Mouse (Mus musculus) midbrain, embryonic 14.5 days (tissue): ENCODE measurements around the gene Stx17. TPM values are rescaled to one million over a fixed set of nuclear protein-coding genes. Genes with fewer than 3 reads are reported as not detected.

ENCODE experiments used
- ATAC-seq: fragments of 200-750 bp; cut with Nextera tagmentation; 2 replicates; pipeline ENCODE4 v1.8.0; 2017; ENCODE audit warnings: moderate number of reproducible peaks, moderate library complexity; ENCODE audit not compliant: low FRiP score, low TSS enrichment
- DNase-seq: peaks from one replicate; pipeline ENCODE4 v3.0.0-alpha.2; 2015
- H3K27ac ChIP-seq: fragments of 300-500 bp; sonication (generic); replicated peaks from 2 replicates; pipeline ENCODE4 v1.5.1; 2014; ENCODE audit warnings: mild to moderate bottlenecking, low read depth, low read length, moderate library complexity
- H3K27me3 ChIP-seq: fragments of 300-500 bp; sonication (generic); 2 replicates; pipeline ENCODE4 v1.6.1; 2014; ENCODE audit warnings: low read length, control low read depth, mixed read lengths; ENCODE audit not compliant: control insufficient read depth, insufficient read depth
- H3K36me3 ChIP-seq: fragments of 300-500 bp; sonication (generic); 2 replicates; pipeline ENCODE4 v1.6.1; 2014; ENCODE audit warnings: low read length, control low read depth; ENCODE audit not compliant: control insufficient read depth, insufficient read depth
- H3K4me1 ChIP-seq: fragments of 300-500 bp; sonication (generic); 2 replicates; pipeline ENCODE4 v1.6.1; 2014; ENCODE audit warnings: mild to moderate bottlenecking, antibody characterized with exemption, low read length, control low read depth; ENCODE audit not compliant: control insufficient read depth, insufficient read depth
- H3K4me2 ChIP-seq: fragments of 300-500 bp; sonication (generic); 2 replicates; pipeline ENCODE4 v1.6.1; 2014; ENCODE audit warnings: mild to moderate bottlenecking, low read length, moderate library complexity
- H3K4me3 ChIP-seq: fragments of 300-500 bp; sonication (generic); replicated peaks from 2 replicates; pipeline ENCODE4 v1.5.1; 2014; ENCODE audit warnings: low read depth, low read length
- H3K9ac ChIP-seq: fragments of 300-500 bp; sonication (generic); replicated peaks from 2 replicates; pipeline ENCODE4 v1.6.1; 2014; ENCODE audit warnings: mild to moderate bottlenecking, low read length, moderate library complexity
- H3K9me3 ChIP-seq: fragments of 300-500 bp; sonication (generic); 2 replicates; pipeline ENCODE4 v1.6.1; 2016; ENCODE audit warnings: low read length, control low read depth, mixed read lengths; ENCODE audit not compliant: control insufficient read depth
- WGBS: fragments of 180-500 bp; shearing (Covaris S2); extraction: QIAGEN DNeasy Blood & Tissue Kit; methylation state at CpG from one replicate; pipeline ENCODE4 v1.1.7; 2014; 5-methylcytosine and 5-hydroxymethylcytosine counted together
- polyA plus RNA-seq: library from polyadenylated mRNA; unstranded; fragments of >200 nt; fragmentation: Nextera tagmentation; extraction: Ambion mirVana; gene quantifications from 2 replicates; pipeline ENCODE4 v1.2.1, GENCODE M21; 2014

The Stx17 gene
- polyA plus RNA-seq, 1 experiment from 2014 or later: 27.4 TPM

- H3K9ac ChIP-seq: no peak overlapping the region
- H3K4me1 ChIP-seq: no peaks in the 10 kb centered on the region
- no peaks in the 10 kb centered on the region for H3K27me3 ChIP-seq
- no peak overlapping the region for H3K4me3 ChIP-seq
- no peak for ATAC-seq
- H3K4me2 ChIP-seq: no peak overlapping the region
- H3K9me3 ChIP-seq: no peaks in the 10 kb centered on the region
- no peak overlapping the region for H3K27ac ChIP-seq
- no peak for DNase-seq
- no peaks in the 10 kb centered on the region for H3K36me3 ChIP-seq
- WGBS: 90% methylated on average over 8 of the region's 8 CpGs
Measured at GRCm38 (mm10) chr4:48100217-48100616, 24.5 kb upstream of the Stx17 start.

- ATAC-seq (no peak), DNase-seq (no peak)
- Histone ChIP-seq H3K9me3 (no peaks in the 10 kb centered on the region), H3K27me3 (no peaks in the 10 kb centered on the region), H3K36me3 (no peaks in the 10 kb centered on the region), H3K4me3 (no peak overlapping the region), H3K9ac (no peak overlapping the region), H3K27ac (no peak overlapping the region), H3K4me2 (no peak overlapping the region), H3K4me1 (no peaks in the 10 kb centered on the region)
- WGBS: 79% methylated on average over 2 of the region's 2 CpGs
Measured at GRCm38 (mm10) chr4:48101981-48102380, 22.7 kb upstream of the Stx17 start.

- H3K9ac ChIP-seq: no peak overlapping the region
- ATAC-seq (no peak), DNase-seq (no peak)
- no peaks in the 10 kb centered on the region for H3K4me1 ChIP-seq
- H3K27me3 ChIP-seq: no peaks in the 10 kb centered on the region
- H3K9me3 ChIP-seq: no peaks in the 10 kb centered on the region
- H3K4me2 ChIP-seq: no peak overlapping the region
- no peak overlapping the region for H3K4me3 ChIP-seq
- no peaks in the 10 kb centered on the region for H3K36me3 ChIP-seq
- 73% methylated on average over 5 of the region's 5 CpGs for WGBS
- H3K27ac ChIP-seq: no peak overlapping the region
Measured at GRCm38 (mm10) chr4:48105387-48105786, 19.3 kb upstream of the Stx17 start.

- H3K4me2 ChIP-seq: no peak overlapping the region
- no peaks in the 10 kb centered on the region for H3K4me1 ChIP-seq
- 86% methylated on average over 6 of the region's 6 CpGs for WGBS
- no peak overlapping the region for H3K4me3 ChIP-seq
- H3K9me3 ChIP-seq: no peaks in the 10 kb centered on the region
- no peaks in the 10 kb centered on the region for H3K27me3 ChIP-seq
- no peak overlapping the region for H3K9ac ChIP-seq
- H3K36me3 ChIP-seq: no peaks in the 10 kb centered on the region
- DNase-seq (no peak), ATAC-seq (no peak)
- no peak overlapping the region for H3K27ac ChIP-seq
Measured at GRCm38 (mm10) chr4:48107086-48107485, 17.6 kb upstream of the Stx17 start.

- Histone ChIP-seq H3K4me3 (no peak overlapping the region), H3K4me1 (no peaks in the 10 kb centered on the region), H3K9ac (no peak overlapping the region), H3K27ac (no peak overlapping the region), H3K36me3 (no peaks in the 10 kb centered on the region), H3K9me3 (no peaks in the 10 kb centered on the region), H3K27me3 (no peaks in the 10 kb centered on the region), H3K4me2 (no peak overlapping the region)
- ATAC-seq (no peak), DNase-seq (no peak)
- WGBS: 88% methylated on average over 2 of the region's 2 CpGs
Measured at GRCm38 (mm10) chr4:48108591-48108990, 16.1 kb upstream of the Stx17 start.

- Histone ChIP-seq H3K4me2 (no peak overlapping the region), H3K9ac (no peak overlapping the region), H3K4me3 (no peak overlapping the region), H3K4me1 (no peaks in the 10 kb centered on the region), H3K9me3 (no peaks in the 10 kb centered on the region), H3K36me3 (no peaks in the 10 kb centered on the region), H3K27me3 (no peaks in the 10 kb centered on the region), H3K27ac (no peak overlapping the region)
- no peak for ATAC-seq
- 87% methylated on average over 3 of the region's 3 CpGs for WGBS
- DNase-seq: no peak
Measured at GRCm38 (mm10) chr4:48110331-48110730, 14.4 kb upstream of the Stx17 start.

- peak; percentile 13 for DNase-seq
Measured at GRCm38 (mm10) chr4:48116191-48116590, 8.5 kb upstream of the Stx17 start.

GRCm38 (mm10) chr4:48124416-48124772, 321 bp upstream of the Stx17 start:
- ATAC-seq (peak; percentile 69), DNase-seq (no peak)
- Histone ChIP-seq H3K36me3 (no peaks in the 10 kb centered on the region), H3K27me3 (no peaks in the 10 kb centered on the region), H3K27ac (no peak overlapping the region), H3K4me3 (peak overlapping the region; percentile 77), H3K4me2 (peak overlapping the region; percentile 81), H3K9ac (no peak overlapping the region), H3K9me3 (no peaks in the 10 kb centered on the region), H3K4me1 (no peaks in the 10 kb centered on the region)
- WGBS: 8% methylated on average over 9 of the region's 9 CpGs

More at GRCm38 (mm10) chr4:48116191-48116590, 8.5 kb upstream of the Stx17 start:
- Histone ChIP-seq H3K27me3 (no peaks in the 10 kb centered on the region), H3K4me3 (no peak overlapping the region), H3K27ac (no peak overlapping the region), H3K4me2 (no peak overlapping the region), H3K9ac (no peak overlapping the region), H3K9me3 (no peaks in the 10 kb centered on the region), H3K4me1 (no peaks in the 10 kb centered on the region), H3K36me3 (no peaks in the 10 kb centered on the region)
- ATAC-seq: no peak
- WGBS: 68% methylated on average over 4 of the region's 4 CpGs

GRCm38 (mm10) chr4:48130314-48130713, 5.6 kb downstream of the Stx17 start:
- H3K27ac ChIP-seq: no peak overlapping the region
- no peaks in the 10 kb centered on the region for H3K4me1 ChIP-seq
- H3K27me3 ChIP-seq: no peaks in the 10 kb centered on the region
- H3K4me3 ChIP-seq: no peak overlapping the region
- H3K9ac ChIP-seq: no peak overlapping the region
- ATAC-seq (no peak), DNase-seq (no peak)
- WGBS: 90% methylated on average over 6 of the region's 6 CpGs
- H3K4me2 ChIP-seq: no peak overlapping the region
- no peaks in the 10 kb centered on the region for H3K9me3 ChIP-seq
- H3K36me3 ChIP-seq: no peaks in the 10 kb centered on the region
